Mouse (Mus musculus) T-helper 2 cell (primary cell): ENCODE results near the gene Apoc1.

ENCODE experiments used
- in situ Hi-C: fragments of 300-600 bp; cut with MboI, MseI; formaldehyde crosslinking; loops from one replicate; pipeline ENCODE4 v1.15.1; 2025; ENCODE audit warnings: high pct_unique_total_duplicates

The Apoc1 gene

GRCm38 (mm10) chr7:19691873-19692865 lies at the start of gene Apoc1:
Gene Apoc1, minus strand, starts transcription at chr7:19692660.
- in situ Hi-C loops: no loop called here

GRCm38 (mm10) chr7:19741329-19742031 lies 49.0 kb upstream of the Apoc1 start:
- in situ Hi-C loops: no loop called here

- in situ Hi-C loops: no loop called here
Measured at GRCm38 (mm10) chr7:19740269-19740668, 47.8 kb upstream of the Apoc1 start.

- in situ Hi-C loops: no loop called here
Measured at GRCm38 (mm10) chr7:19738771-19739170, 46.3 kb upstream of the Apoc1 start.

- in situ Hi-C loops: no loop called here
Measured at GRCm38 (mm10) chr7:19736389-19737057, 44.1 kb upstream of the Apoc1 start.

- in situ Hi-C loops: no loop called here
Measured at GRCm38 (mm10) chr7:19734178-19734666, 41.8 kb upstream of the Apoc1 start.

GRCm38 (mm10) chr7:19726541-19726940 lies 34.1 kb upstream of the Apoc1 start:
- in situ Hi-C loops: no loop called here

- in situ Hi-C loops: no loop called here
Measured at GRCm38 (mm10) chr7:19724167-19724566, 31.7 kb upstream of the Apoc1 start.

- in situ Hi-C loops: no loop called here
Measured at GRCm38 (mm10) chr7:19722754-19723195, 30.3 kb upstream of the Apoc1 start.

GRCm38 (mm10) chr7:19719200-19719599 lies 26.7 kb upstream of the Apoc1 start:
- in situ Hi-C loops: no loop called here

- in situ Hi-C loops: no loop called here
Measured at GRCm38 (mm10) chr7:19718297-19718952, 26.0 kb upstream of the Apoc1 start.

- in situ Hi-C loops: no loop called here
Measured at GRCm38 (mm10) chr7:19717346-19717745, 24.9 kb upstream of the Apoc1 start.

- in situ Hi-C loops: no loop called here
Measured at GRCm38 (mm10) chr7:19716822-19717221, 24.4 kb upstream of the Apoc1 start.

- in situ Hi-C loops: no loop called here
Measured at GRCm38 (mm10) chr7:19716055-19716682, 23.7 kb upstream of the Apoc1 start.

GRCm38 (mm10) chr7:19715239-19716054 lies 23.0 kb upstream of the Apoc1 start, which contains the start of gene Tomm40:
Gene Tomm40, minus strand, starts transcription at chr7:19715438.
- in situ Hi-C loops: no loop called here

GRCm38 (mm10) chr7:19714836-19715235 lies 22.4 kb upstream of the Apoc1 start:
- in situ Hi-C loops: loop anchor here (5.0 kb wide), 2 partner anchors 48 to 578 kb away; partner anchors contain the start of gene Clptm1

- in situ Hi-C loops: loop anchor here (5.0 kb wide), 2 partner anchors 46 to 576 kb away; partner anchors contain the start of gene Clptm1
Measured at GRCm38 (mm10) chr7:19713598-19713997, 21.1 kb upstream of the Apoc1 start.

- in situ Hi-C loops: loop anchor here (5.0 kb wide), 2 partner anchors 46 to 576 kb away; partner anchors contain the start of gene Clptm1
Measured at GRCm38 (mm10) chr7:19713196-19713595, 20.7 kb upstream of the Apoc1 start.

GRCm38 (mm10) chr7:19712414-19712813 lies 20.0 kb upstream of the Apoc1 start:
- in situ Hi-C loops: loop anchor here (5.0 kb wide), 2 partner anchors 45 to 575 kb away; partner anchors contain the start of gene Clptm1
